Mouse (Mus musculus) G1E (cell line): ENCODE results near the gene Rgs6.

Experiments
- CTCF ChIP-seq: IDR thresholded peaks from 2 replicates; pipeline ENCODE4 v1.5.1; 2012; ENCODE audit warnings: low read depth, low read length, inconsistent platforms, mixed read lengths
- GATA1 ChIP-seq: IDR thresholded peaks from 2 replicates; pipeline ENCODE4 v1.6.1; 2012; ENCODE audit warnings: borderline replicate concordance, low read length, inconsistent platforms, mixed read lengths
- GATA2 ChIP-seq: IDR thresholded peaks from 2 replicates; pipeline ENCODE4 v1.6.1; 2012; ENCODE audit warnings: low read depth, low read length, inconsistent platforms, borderline replicate concordance
- POLR2AphosphoS5 ChIP-seq: IDR thresholded peaks from 2 replicates; pipeline ENCODE4 v1.6.1; 2012; ENCODE audit warnings: low read depth, low read length, inconsistent platforms; ENCODE audit not compliant: insufficient replicate concordance
- TAL1 ChIP-seq: conservative IDR thresholded peaks from 2 replicates; pipeline ENCODE4 v1.6.1; 2012; ENCODE audit warnings: low read depth, low read length, inconsistent platforms, mixed read lengths

DNA sequence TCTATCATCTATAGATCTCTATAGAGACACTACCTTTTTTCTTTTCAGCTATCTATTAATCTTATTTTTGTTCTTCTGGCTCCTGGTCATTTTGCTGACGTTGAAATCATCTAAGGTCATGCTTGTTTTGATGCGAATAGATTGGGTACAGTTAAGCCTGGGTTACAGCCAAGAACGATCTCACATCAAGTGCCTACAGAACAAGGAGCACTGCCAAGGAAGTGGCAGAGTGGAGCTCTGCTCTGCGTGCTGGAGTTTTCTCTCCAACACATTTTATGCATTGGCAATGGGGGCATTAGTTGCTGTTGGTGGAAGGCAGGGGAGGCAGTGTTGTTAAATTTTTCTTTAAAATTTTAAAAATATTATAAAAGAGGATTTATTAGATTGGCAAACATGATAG, 138.2 kb downstream of the Rgs6 start:
- TF ChIP-seq CTCF, result no peak
- TF ChIP-seq TAL1, result no peak
- no peak for TF ChIP-seq GATA1
- TF ChIP-seq GATA2, result no peak
- TF ChIP-seq POLR2AphosphoS5, result no peak
